Mouse (Mus musculus): ENCODE data around the gene Dcaf15.

- no peak for TF ChIP-seq CTCF (IDR thresholded peaks at IDR 0.05; ENCODE audit: extremely low read depth, insufficient read depth, low read length)
- no peak for TF ChIP-seq POLR2A (IDR thresholded peaks at IDR 0.05; ENCODE audit: extremely low read depth, insufficient read depth, low read length)
These were observed 27.7 kb downstream of the Dcaf15 start for GRCm38 (mm10) chr8:84076849-84077248.
